Mouse (Mus musculus) ES-E14 (cell line): Measurements from ENCODE around the gene Dnaic2.

ENCODE experiments used
- HCFC1 ChIP-seq: IDR thresholded peaks from 2 replicates; pipeline ENCODE4 v1.6.1; 2012; ENCODE audit warnings: low read length, inconsistent platforms, borderline replicate concordance; ENCODE audit not compliant: insufficient read depth
- MAFK ChIP-seq: IDR thresholded peaks from 2 replicates; pipeline ENCODE4 v1.6.1; 2014; ENCODE audit warnings: mild to moderate bottlenecking, low read depth, low read length, inconsistent platforms; ENCODE audit not compliant: insufficient read depth
- ZC3H11A ChIP-seq: IDR thresholded peaks from 2 replicates; pipeline ENCODE4 v1.6.1; 2012; ENCODE audit warnings: low read depth, mild to moderate bottlenecking, inconsistent platforms, low read length, borderline replicate concordance

DNA sequence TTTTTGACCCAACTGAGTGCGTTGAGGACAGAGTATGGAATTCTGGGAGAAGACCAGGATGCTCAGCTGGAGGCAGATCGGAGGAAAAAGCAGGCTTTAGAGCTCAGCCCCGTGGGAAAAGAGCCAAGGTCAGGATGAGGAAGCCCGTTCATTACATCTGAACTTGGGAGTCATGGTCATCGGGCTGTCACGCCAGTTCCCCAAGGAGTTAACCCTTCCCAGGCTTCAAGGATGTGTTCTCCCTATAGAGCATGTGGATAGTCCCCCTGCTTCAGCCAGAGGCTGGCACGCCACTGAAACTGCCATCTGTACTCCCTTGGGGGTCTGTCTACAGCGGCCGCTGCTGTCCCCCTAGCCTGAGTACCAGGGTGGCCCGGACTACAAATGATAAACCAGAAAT lies 46.9 kb upstream of the Dnaic2 start:
- TF ChIP-seq HCFC1 (no peak), ZC3H11A (no peak), MAFK (no peak)
